Mouse (Mus musculus): ENCODE measurements around the gene Unc5cl. TPM values are rescaled to one million over a fixed set of nuclear protein-coding genes. Genes with fewer than 3 reads are reported as not detected.

The Unc5cl gene
- polyA plus RNA-seq, 1 experiment from 2014 or later = 0.34 TPM

DNA sequence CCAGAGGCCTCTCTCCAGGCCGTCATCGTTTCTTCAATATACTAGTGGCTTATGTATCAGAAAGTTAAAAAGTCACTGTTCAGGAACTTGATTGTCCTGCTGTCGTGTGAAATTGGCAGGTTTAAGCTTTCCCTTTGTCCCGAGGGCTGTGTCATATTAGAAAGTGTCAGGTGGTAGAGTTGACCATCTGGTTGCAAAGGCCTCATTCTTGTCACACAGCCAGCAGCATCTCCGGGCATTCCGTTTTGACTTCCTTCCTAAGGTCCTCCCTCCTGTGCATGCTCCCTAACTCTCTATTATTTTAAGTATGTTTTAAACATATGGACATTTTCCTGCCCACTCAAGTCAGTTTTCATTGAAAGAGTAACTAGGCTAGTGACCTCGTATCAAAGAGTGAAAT is 38.7 kb upstream of the Unc5cl start:
- H3K27me3 ChIP-seq (ENCODE audit: control insufficient read depth, insufficient read depth, low read length) = no peaks in the 10 kb centered on the region
- ATAC-seq (replicated peaks; ENCODE audit: insufficient number of reproducible peaks, low FRiP score, low TSS enrichment, low read depth) = no peak
- H3K4me2 ChIP-seq (ENCODE audit: low read depth, low read length) = no peak overlapping the region
- H3K4me1 ChIP-seq (ENCODE audit: control insufficient read depth, insufficient read depth, low read length) = no peaks in the 10 kb centered on the region
- DNase-seq (ENCODE audit: low spot score) = no peak
- no peaks in the 10 kb centered on the region for H3K9me3 ChIP-seq (replicated peaks; ENCODE audit: control insufficient read depth, low read length)
- H3K27ac ChIP-seq (replicated peaks; ENCODE audit: low read depth, low read length) = no peak overlapping the region
- 84% methylated on average over 7 of the region's 7 CpGs for WGBS
- H3K36me3 ChIP-seq (replicated peaks; ENCODE audit: control insufficient read depth, insufficient read depth, low read depth, low read length) = no peaks in the 10 kb centered on the region
- no peak overlapping the region for H3K4me3 ChIP-seq (ENCODE audit: low read depth, low read length)
- H3K9ac ChIP-seq (replicated peaks; ENCODE audit: low read length) = no peak overlapping the region

DNA sequence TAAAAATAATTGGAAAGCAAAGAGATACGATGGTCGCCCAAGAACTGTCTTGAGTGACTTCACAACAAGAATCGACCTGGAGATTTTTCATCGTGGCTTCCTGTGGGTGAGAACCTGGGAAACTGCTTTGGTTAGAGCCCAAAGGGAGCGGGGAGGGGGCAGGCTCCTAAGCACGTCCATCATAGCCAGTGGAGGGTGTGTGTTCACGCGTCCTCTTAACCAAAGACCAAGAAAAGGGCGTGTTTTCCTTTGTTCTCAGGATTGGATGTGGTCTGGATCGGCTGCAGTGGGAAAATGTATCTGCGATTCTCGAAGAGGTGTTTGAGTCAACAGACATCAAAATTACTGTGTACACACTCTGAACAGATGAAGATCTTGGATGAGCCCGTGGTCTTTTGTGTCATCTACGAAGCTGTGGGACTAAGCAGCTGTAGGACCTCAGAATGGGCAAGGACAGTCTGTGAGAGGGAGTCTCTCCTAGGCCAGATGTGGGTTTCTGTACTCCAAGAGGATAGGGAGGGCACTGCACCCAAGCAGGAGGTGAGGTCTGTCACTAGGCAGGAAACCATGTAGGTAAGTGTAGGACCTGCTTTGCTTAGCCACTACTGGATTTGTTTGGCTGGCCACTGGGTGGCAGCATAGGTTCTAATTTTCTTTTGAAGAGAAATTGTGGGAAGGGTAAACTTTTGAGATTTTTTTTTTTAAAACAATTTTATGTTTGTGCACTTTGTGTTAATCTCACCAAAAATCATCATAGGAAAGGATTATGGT is 38.1 kb upstream of the Unc5cl start:
- H3K9me3 ChIP-seq (replicated peaks; ENCODE audit: control insufficient read depth, low read length) = no peaks in the 10 kb centered on the region
- H3K4me1 ChIP-seq (ENCODE audit: control insufficient read depth, insufficient read depth, low read length) = no peaks in the 10 kb centered on the region
- H3K4me3 ChIP-seq (ENCODE audit: low read depth, low read length) = no peak overlapping the region
- H3K9ac ChIP-seq (replicated peaks; ENCODE audit: low read length) = no peak overlapping the region
- DNase-seq (ENCODE audit: low spot score) = peak; percentile 80
- H3K4me2 ChIP-seq (ENCODE audit: low read depth, low read length) = no peak overlapping the region
- no peaks in the 10 kb centered on the region for H3K27me3 ChIP-seq (ENCODE audit: control insufficient read depth, insufficient read depth, low read length)
- no peaks in the 10 kb centered on the region for H3K36me3 ChIP-seq (replicated peaks; ENCODE audit: control insufficient read depth, insufficient read depth, low read depth, low read length)
- WGBS = 87% methylated on average over 14 of the region's 14 CpGs
- 0 out of 2 replicates have a peak, but pooled peaks have one; percentile 48 for ATAC-seq (replicated peaks; ENCODE audit: insufficient number of reproducible peaks, low FRiP score, low TSS enrichment, low read depth)
- no peak overlapping the region for H3K27ac ChIP-seq (replicated peaks; ENCODE audit: low read depth, low read length)

DNA sequence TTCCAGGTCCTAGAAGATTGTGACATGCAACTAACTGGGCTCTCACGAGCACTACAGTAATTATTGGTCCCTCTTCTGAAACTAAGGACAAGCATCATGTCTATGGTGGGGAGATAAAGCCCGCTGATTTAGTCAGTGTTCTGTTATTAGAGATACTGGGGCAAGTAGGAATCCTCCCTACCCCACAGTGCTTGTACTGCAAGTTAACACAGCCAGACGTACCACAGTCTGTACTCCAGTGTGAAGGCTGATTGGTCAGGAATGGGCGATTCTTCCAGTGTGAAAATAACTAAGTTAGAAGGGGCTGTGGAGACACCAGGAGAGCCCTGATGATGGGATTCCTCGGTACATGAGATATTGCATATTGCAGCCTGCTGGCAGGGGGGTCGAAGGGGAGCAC is 37.2 kb upstream of the Unc5cl start:
- no peak for DNase-seq (ENCODE audit: low spot score)
- H3K27me3 ChIP-seq (ENCODE audit: control insufficient read depth, insufficient read depth, low read length) = no peaks in the 10 kb centered on the region
- ATAC-seq (replicated peaks; ENCODE audit: insufficient number of reproducible peaks, low FRiP score, low TSS enrichment, low read depth) = no peak
- no peaks in the 10 kb centered on the region for H3K4me1 ChIP-seq (ENCODE audit: control insufficient read depth, insufficient read depth, low read length)
- no peak overlapping the region for H3K4me2 ChIP-seq (ENCODE audit: low read depth, low read length)
- no peaks in the 10 kb centered on the region for H3K36me3 ChIP-seq (replicated peaks; ENCODE audit: control insufficient read depth, insufficient read depth, low read depth, low read length)
- no peak overlapping the region for H3K4me3 ChIP-seq (ENCODE audit: low read depth, low read length)
- no peaks in the 10 kb centered on the region for H3K9me3 ChIP-seq (replicated peaks; ENCODE audit: control insufficient read depth, low read length)
- WGBS = 92% methylated on average over 6 of the region's 6 CpGs
- H3K9ac ChIP-seq (replicated peaks; ENCODE audit: low read length) = no peak overlapping the region
- no peak overlapping the region for H3K27ac ChIP-seq (replicated peaks; ENCODE audit: low read depth, low read length)

GRCm38 (mm10) chr17:48418174-48418573 is 36.5 kb upstream of the Unc5cl start:
- WGBS = 76% methylated on average over 7 of the region's 7 CpGs
- Histone ChIP-seq H3K27ac (replicated peaks; ENCODE audit: low read depth, low read length) (no peak overlapping the region), H3K27me3 (ENCODE audit: control insufficient read depth, insufficient read depth, low read length) (no peaks in the 10 kb centered on the region), H3K36me3 (replicated peaks; ENCODE audit: control insufficient read depth, insufficient read depth, low read depth, low read length) (no peaks in the 10 kb centered on the region), H3K4me1 (ENCODE audit: control insufficient read depth, insufficient read depth, low read length) (no peaks in the 10 kb centered on the region), H3K9me3 (replicated peaks; ENCODE audit: control insufficient read depth, low read length) (no peaks in the 10 kb centered on the region), H3K4me3 (ENCODE audit: low read depth, low read length) (no peak overlapping the region), H3K4me2 (ENCODE audit: low read depth, low read length) (no peak overlapping the region), H3K9ac (replicated peaks; ENCODE audit: low read length) (no peak overlapping the region)
- no peak for DNase-seq (ENCODE audit: low spot score)
- ATAC-seq (replicated peaks; ENCODE audit: insufficient number of reproducible peaks, low FRiP score, low TSS enrichment, low read depth) = no peak

DNA sequence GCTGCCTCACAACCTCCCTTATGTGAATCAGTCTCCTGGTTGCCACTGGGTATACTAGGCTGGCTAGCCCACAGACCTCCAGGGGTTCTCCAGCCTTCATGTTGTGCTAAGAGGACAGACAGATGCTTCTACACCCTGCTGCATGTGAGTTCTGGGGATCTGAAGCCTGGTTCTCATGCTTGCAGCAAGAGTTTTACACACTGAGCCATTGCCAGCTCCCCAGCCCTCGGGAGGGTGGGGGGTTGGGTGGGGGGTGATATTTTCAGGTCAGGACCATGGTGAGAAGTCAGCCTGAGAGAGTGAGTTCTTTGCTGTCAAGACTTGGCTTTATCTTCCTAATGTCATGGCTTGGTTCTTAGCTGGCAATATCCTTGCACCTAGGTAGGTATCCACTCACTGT is 35.9 kb upstream of the Unc5cl start:
- Histone ChIP-seq H3K27me3 (ENCODE audit: control insufficient read depth, insufficient read depth, low read length) (no peaks in the 10 kb centered on the region), H3K4me3 (ENCODE audit: low read depth, low read length) (no peak overlapping the region), H3K4me2 (ENCODE audit: low read depth, low read length) (no peak overlapping the region), H3K27ac (replicated peaks; ENCODE audit: low read depth, low read length) (no peak overlapping the region), H3K36me3 (replicated peaks; ENCODE audit: control insufficient read depth, insufficient read depth, low read depth, low read length) (no peaks in the 10 kb centered on the region), H3K9ac (replicated peaks; ENCODE audit: low read length) (no peak overlapping the region), H3K4me1 (ENCODE audit: control insufficient read depth, insufficient read depth, low read length) (no peaks in the 10 kb centered on the region), H3K9me3 (replicated peaks; ENCODE audit: control insufficient read depth, low read length) (no peaks in the 10 kb centered on the region)
- 84% methylated on average over 1 of the region's 1 CpGs for WGBS
- no peak for DNase-seq (ENCODE audit: low spot score)
- no peak for ATAC-seq (replicated peaks; ENCODE audit: insufficient number of reproducible peaks, low FRiP score, low TSS enrichment, low read depth)

GRCm38 (mm10) chr17:48419571-48419970 is 35.1 kb upstream of the Unc5cl start:
- Histone ChIP-seq H3K4me1 (ENCODE audit: control insufficient read depth, insufficient read depth, low read length) (no peaks in the 10 kb centered on the region), H3K36me3 (replicated peaks; ENCODE audit: control insufficient read depth, insufficient read depth, low read depth, low read length) (no peaks in the 10 kb centered on the region), H3K9ac (replicated peaks; ENCODE audit: low read length) (no peak overlapping the region), H3K4me2 (ENCODE audit: low read depth, low read length) (no peak overlapping the region), H3K4me3 (ENCODE audit: low read depth, low read length) (no peak overlapping the region), H3K27me3 (ENCODE audit: control insufficient read depth, insufficient read depth, low read length) (no peaks in the 10 kb centered on the region), H3K27ac (replicated peaks; ENCODE audit: low read depth, low read length) (no peak overlapping the region), H3K9me3 (replicated peaks; ENCODE audit: control insufficient read depth, low read length) (no peaks in the 10 kb centered on the region)
- ATAC-seq (replicated peaks; ENCODE audit: insufficient number of reproducible peaks, low FRiP score, low TSS enrichment, low read depth) = no peak
- WGBS = 78% methylated on average over 2 of the region's 2 CpGs
- no peak for DNase-seq (ENCODE audit: low spot score)

DNA sequence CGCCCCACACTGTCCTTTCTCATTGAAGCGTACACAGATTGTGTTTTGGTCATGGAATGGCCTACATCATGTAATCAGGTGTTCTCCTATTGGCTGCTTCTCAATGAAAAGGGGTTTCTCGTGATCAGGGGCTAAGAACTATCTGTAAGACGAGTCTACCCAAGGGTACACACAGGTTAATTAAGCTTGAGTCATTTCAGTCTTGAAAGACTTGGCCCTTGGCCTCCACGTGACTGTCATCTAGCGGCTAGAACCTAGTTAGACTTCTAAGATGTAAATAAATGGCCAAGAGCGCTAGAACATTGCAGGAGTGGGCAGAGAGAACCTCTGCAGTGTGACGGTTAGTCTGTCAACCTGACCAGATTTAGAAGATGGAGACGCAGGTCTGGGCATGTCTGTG is 30.5 kb upstream of the Unc5cl start:
- no peak overlapping the region for H3K4me3 ChIP-seq (ENCODE audit: low read depth, low read length)
- H3K36me3 ChIP-seq (replicated peaks; ENCODE audit: control insufficient read depth, insufficient read depth, low read depth, low read length) = no peaks in the 10 kb centered on the region
- H3K4me2 ChIP-seq (ENCODE audit: low read depth, low read length) = no peak overlapping the region
- ATAC-seq (replicated peaks; ENCODE audit: insufficient number of reproducible peaks, low FRiP score, low TSS enrichment, low read depth) (no peak), DNase-seq (ENCODE audit: low spot score) (no peak)
- no peak overlapping the region for H3K9ac ChIP-seq (replicated peaks; ENCODE audit: low read length)
- H3K4me1 ChIP-seq (ENCODE audit: control insufficient read depth, insufficient read depth, low read length) = no peaks in the 10 kb centered on the region
- WGBS = 82% methylated on average over 9 of the region's 9 CpGs
- H3K27ac ChIP-seq (replicated peaks; ENCODE audit: low read depth, low read length) = no peak overlapping the region
- H3K27me3 ChIP-seq (ENCODE audit: control insufficient read depth, insufficient read depth, low read length) = no peaks in the 10 kb centered on the region
- no peaks in the 10 kb centered on the region for H3K9me3 ChIP-seq (replicated peaks; ENCODE audit: control insufficient read depth, low read length)

DNA sequence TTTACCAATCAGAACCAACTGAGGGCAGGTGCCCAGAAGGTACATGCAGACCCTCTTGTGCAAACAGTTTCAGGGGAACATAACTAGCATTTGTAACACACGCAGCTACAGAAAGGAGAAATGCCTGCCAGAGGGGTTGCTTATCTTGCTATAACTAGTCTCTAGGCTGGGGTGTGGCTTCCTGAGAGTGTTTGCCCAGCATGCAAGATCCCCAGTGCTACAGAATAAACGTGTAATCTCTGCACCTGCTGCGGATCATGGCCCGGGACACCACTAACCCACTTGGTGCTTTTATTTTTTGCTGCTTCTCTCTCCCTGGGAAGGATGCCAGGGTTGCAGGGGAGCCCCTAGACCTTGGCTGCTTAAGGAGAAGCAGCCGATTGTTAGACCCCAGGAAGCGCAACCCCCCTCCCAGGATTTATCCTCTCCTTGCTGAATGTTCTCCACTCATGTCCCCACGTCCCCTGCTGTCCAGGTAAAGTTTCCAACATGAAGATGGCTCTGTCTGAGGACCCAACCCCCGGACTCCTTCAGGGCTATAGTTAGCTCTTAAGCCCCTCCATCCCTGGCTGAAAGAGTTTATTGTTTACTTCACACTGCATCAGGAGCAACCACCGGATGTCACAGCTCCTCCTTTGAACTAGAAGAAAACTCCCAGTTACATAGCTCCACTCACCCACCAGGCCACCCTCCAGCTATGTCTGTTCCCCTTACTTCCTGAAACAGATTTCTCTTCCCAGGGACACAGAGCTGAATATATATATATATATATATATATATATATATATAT is 28.7 kb upstream of the Unc5cl start:
- Histone ChIP-seq H3K4me2 (ENCODE audit: low read depth, low read length) (no peak overlapping the region), H3K27me3 (ENCODE audit: control insufficient read depth, insufficient read depth, low read length) (no peaks in the 10 kb centered on the region), H3K36me3 (replicated peaks; ENCODE audit: control insufficient read depth, insufficient read depth, low read depth, low read length) (no peaks in the 10 kb centered on the region), H3K9me3 (replicated peaks; ENCODE audit: control insufficient read depth, low read length) (no peaks in the 10 kb centered on the region), H3K4me1 (ENCODE audit: control insufficient read depth, insufficient read depth, low read length) (no peaks in the 10 kb centered on the region), H3K4me3 (ENCODE audit: low read depth, low read length) (no peak overlapping the region), H3K27ac (replicated peaks; ENCODE audit: low read depth, low read length) (no peak overlapping the region), H3K9ac (replicated peaks; ENCODE audit: low read length) (no peak overlapping the region)
- ATAC-seq (replicated peaks; ENCODE audit: insufficient number of reproducible peaks, low FRiP score, low TSS enrichment, low read depth) (no peak), DNase-seq (ENCODE audit: low spot score) (no peak)
- WGBS = 40% methylated on average over 9 of the region's 9 CpGs

All from embryonic facial prominence, embryonic 11.5 days (tissue).